Comparison of ENCODE assay signal across 16 mouse cellular contexts in the genomic region with DNA sequence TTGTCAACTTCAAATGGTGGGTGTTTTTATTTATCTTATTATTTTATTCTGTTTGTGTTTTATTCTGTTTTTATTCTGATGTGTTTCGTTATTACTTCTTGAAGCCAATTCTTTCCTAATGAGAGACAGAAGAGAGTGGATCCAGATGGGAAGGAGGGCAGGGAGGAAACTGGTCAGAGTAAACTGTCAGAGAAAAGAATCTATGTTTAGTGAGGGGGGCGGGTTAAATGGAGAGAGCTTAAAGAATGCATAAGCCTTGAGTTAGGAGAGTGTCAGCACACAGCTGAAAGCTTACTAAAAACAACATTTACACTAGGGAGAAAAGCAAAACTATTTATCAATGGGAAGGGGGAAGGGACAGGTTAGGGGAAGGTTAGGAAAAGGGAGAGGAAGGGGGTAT.
"Had no signal": no experiment of that assay in that cellular context is flagged by ENCODE, and none has a peak within 500 bp of the region (broad histone marks: within the 10 kb centered on the region; RNA-seq: fewer than 3 reads in every experiment).

No protein-coding gene starts in this region.

- H3K4me2 ChIP-seq: kidney, embryonic 15.5 days; limb, embryonic 12.5 days; liver, embryonic 13.5 days; neural tube, embryonic 13.5 days had no signal

- H3K4me1 ChIP-seq: kidney, embryonic 15.5 days; limb, embryonic 12.5 days; liver, embryonic 13.5 days had no signal

- H3K27ac ChIP-seq: kidney, embryonic 15.5 days; limb, embryonic 12.5 days; liver, embryonic 13.5 days; neural tube, embryonic 13.5 days had no signal

- H3K36me3 ChIP-seq: kidney, embryonic 15.5 days; limb, embryonic 12.5 days; liver, embryonic 13.5 days; midbrain, embryonic 10.5 days; neural tube, embryonic 13.5 days had no signal

- H3K27me3 ChIP-seq: kidney, embryonic 15.5 days; limb, embryonic 12.5 days; liver, embryonic 13.5 days; neural tube, embryonic 13.5 days had no signal

- H3K9ac ChIP-seq: kidney, embryonic 15.5 days; limb, embryonic 12.5 days; liver, embryonic 13.5 days; liver, postnatal 0 days; neural tube, embryonic 13.5 days had no signal

- ATAC-seq: liver, postnatal 0 days; midbrain, embryonic 16.5 days had no signal

- H3K4me3 ChIP-seq: kidney, embryonic 15.5 days; limb, embryonic 12.5 days; liver, embryonic 13.5 days; midbrain, embryonic 10.5 days; neural tube, embryonic 13.5 days had no signal

- DNase-seq: kidney, adult 2 months; kidney, postnatal 36 days; layer of hippocampus, adult 9-11 months; layer of hippocampus, postnatal 36 days; liver; liver, embryonic 13.5 days; liver, postnatal 0 days; lung, postnatal 10 days; right cerebral cortex, postnatal 4 days; spleen, adult 18-20 months; thymus, postnatal 36 days had no signal

- H3K9me3 ChIP-seq: kidney, embryonic 15.5 days; limb, embryonic 12.5 days; liver, embryonic 13.5 days; midbrain, embryonic 10.5 days; neural tube, embryonic 13.5 days had no signal
